Mouse (Mus musculus): ENCODE data around the gene Vrk1.

The Vrk1 gene

GRCm38 (mm10) chr12:106010065-106010915 lies at the start of gene Vrk1:
Gene Vrk1, plus strand, starts transcription at chr12:106010228.
- DNase-seq, result peak; percentile 90

GRCm38 (mm10) chr12:105960592-105961330 lies 49.3 kb upstream of the Vrk1 start:
- DNase-seq, result no peak

GRCm38 (mm10) chr12:105961667-105962066 lies 48.4 kb upstream of the Vrk1 start:
- no peak for DNase-seq

- peak; percentile 95 for DNase-seq
Measured at GRCm38 (mm10) chr12:105962103-105963011, 47.7 kb upstream of the Vrk1 start.

- no peak for DNase-seq
Measured at GRCm38 (mm10) chr12:105963012-105963572, 46.9 kb upstream of the Vrk1 start.

GRCm38 (mm10) chr12:105966887-105967637 lies 43.0 kb upstream of the Vrk1 start:
- DNase-seq, result no peak

- DNase-seq, result no peak
Measured at GRCm38 (mm10) chr12:105967806-105968205, 42.2 kb upstream of the Vrk1 start.

DNA sequence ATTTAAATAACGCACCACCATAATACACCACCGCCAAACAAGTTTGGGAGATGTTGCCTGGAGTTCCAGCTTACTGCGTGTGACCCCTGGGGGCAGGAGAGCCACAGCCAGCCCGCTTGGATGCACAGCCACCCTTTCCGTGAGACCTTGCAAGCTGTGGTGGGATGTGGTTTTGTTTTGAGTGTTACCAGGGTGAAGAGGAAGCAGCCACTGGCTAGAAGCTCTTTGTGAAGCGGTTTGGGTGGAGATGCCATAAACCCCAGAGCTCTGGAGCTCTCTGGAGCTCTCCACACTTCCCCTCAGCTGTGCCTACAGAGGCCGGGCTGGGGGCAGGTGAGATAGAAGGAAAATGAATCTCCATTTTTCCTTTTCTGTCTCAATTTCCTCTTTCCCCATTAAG lies 38.8 kb upstream of the Vrk1 start:
- peak; percentile 45 for DNase-seq

- no peak for DNase-seq
Measured at GRCm38 (mm10) chr12:105972673-105973072, 37.4 kb upstream of the Vrk1 start.

GRCm38 (mm10) chr12:105973691-105974090 lies 36.3 kb upstream of the Vrk1 start:
- DNase-seq, result no peak

- DNase-seq, result no peak
Measured at GRCm38 (mm10) chr12:105974107-105974506, 35.9 kb upstream of the Vrk1 start.

DNA sequence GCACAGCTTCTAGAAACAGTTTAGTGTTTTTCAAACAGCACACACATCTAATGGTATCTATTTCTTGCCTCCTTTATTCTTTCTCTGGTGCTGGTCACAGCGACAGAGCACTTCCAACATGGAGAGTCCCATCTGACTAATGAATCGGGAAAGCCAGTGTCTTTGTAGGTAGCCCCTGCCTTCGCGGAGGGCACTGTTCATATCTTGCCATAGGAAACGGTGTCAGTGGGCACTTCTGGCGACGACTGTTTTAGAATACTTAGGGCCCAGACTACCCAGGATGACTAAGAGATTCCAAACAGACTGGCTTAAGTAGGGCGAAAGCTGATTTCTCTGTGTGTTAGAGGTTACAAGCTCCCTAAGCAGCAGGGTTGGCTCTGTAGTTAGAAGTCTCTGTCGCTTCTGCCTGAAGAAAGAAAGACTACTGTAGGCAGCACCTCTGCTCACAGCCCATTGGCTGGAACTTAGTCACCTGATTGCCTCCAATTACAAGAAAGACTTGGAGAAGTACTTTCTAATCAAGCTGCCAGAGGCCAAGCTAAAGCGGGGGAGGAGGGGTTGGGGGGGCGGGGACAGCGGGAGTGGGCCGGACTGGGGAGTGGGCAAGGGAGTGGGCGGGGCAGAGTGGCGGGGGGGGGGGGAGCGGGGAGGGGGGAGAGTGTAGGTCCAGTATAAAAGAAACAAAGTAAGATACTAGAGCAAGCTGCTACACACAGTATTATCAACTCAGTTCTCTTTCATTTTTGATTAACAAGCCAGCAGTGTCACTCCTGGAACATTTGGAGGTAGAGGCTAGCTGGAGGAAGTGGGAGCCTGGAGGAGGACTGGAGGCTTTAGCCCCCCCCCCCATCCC lies 28.7 kb upstream of the Vrk1 start:
- peak; percentile 17 for DNase-seq

GRCm38 (mm10) chr12:105981974-105982305 lies 28.1 kb upstream of the Vrk1 start:
- DNase-seq, result no peak

- DNase-seq, result no peak
Measured at GRCm38 (mm10) chr12:105982598-105982997, 27.4 kb upstream of the Vrk1 start.

GRCm38 (mm10) chr12:105983499-105983898 lies 26.5 kb upstream of the Vrk1 start:
- DNase-seq, result peak; percentile 36

DNA sequence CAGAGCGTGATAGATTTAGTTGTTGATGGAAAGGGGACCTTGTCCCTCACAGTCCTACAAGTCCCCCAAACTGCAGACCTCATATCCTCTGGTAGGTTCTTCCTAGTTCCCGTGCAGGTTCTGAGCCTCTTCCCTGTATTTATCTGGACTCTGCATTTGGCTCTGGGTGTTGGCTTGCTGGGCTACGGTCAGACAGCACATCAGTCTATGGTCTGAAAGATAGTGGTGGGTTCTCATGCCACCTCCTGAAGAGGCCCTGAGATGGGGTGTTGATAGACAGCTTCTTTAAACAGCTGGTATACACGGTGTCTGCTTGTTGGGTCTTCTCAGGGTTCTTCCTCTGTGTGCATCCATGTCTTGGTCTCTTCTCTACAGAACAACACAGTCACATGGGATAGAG lies 21.6 kb upstream of the Vrk1 start:
- DNase-seq, result no peak

DNA sequence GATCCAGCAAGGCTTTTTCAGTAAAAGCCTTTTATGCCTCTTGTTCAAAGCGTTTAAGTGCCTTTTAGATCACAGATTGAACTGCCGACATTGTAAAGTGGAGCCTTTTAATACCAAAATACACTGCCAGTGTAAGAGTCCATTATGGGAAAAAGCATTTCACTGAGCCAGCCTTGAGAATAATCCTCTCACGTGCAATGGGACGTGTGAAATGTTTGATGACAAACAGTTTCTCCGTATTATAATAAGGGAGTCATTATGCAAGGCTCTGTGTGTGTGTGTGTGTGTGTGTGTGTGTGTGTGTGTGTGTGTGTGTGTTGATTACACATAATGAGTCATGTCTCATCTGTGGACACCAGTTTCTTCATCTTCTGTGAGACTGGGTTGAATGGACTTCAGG lies 17.3 kb upstream of the Vrk1 start:
- DNase-seq, result no peak

DNA sequence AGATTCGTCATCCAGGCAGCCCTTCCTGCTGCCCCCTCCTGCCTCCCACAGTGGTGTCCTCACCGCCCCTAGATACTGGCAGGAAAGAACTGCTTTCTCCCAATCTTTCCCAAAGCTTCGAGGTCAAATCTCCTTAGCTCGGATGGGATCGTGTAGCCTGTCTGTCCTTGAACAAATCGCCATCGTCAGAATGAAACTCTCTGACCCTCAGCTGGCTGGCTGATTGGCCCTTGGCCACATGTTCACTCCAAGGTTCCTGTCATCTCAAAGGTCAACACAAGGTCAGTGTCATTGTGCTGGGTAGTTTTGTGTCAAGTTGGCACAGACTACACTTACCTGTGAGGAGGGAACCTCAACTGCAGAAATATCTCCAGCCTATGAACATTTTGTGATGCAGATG lies 16.7 kb upstream of the Vrk1 start:
- no peak for DNase-seq

DNA sequence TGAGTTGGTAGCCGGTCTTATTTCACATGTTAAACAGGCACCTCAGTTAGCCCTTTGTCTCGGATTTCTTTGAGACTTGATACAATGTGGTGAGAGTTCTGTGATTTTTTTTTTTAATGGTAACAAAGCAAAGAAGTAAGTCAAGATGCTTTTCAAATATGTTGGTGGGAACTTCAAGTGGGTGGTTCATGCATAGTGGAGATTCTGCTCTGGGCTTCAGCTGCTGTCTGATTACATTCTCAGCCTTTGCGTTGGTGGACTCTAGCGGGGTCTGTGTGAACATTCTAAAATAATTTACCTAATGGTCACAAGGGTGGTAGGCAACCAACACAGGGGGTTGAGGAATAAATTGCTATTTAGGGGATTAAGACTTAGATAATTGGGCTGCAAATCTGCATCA lies 14.1 kb upstream of the Vrk1 start:
- DNase-seq, result no peak

GRCm38 (mm10) chr12:105997028-105997786 lies 12.8 kb upstream of the Vrk1 start:
- DNase-seq, result no peak

All from thymus, postnatal 4 days (tissue).